Mouse (Mus musculus) forebrain, embryonic 13.5 days (tissue): ENCODE data around the gene Olfr544. TPM values are rescaled to one million over a fixed set of nuclear protein-coding genes. Genes with fewer than 3 reads are reported as not detected.
"Not testable (repeated sequence)": the region's sequence is repeated elsewhere in the genome, so short reads cannot be mapped to it uniquely, and the experiment has no call there.

ENCODE experiments used
- ATAC-seq: fragments of 200-750 bp; cut with Nextera tagmentation; 2 replicates; pipeline ENCODE4 v1.8.0; 2017
- H3K27ac ChIP-seq: fragments of 300-500 bp; sonication (generic); 2 replicates; pipeline ENCODE4 v1.5.1; 2015; ENCODE audit warnings: inconsistent platforms, mild to moderate bottlenecking, moderate library complexity
- H3K27me3 ChIP-seq: fragments of 300-500 bp; sonication (generic); 2 replicates; pipeline ENCODE4 v1.6.1; 2015; ENCODE audit warnings: mild to moderate bottlenecking, inconsistent platforms
- H3K36me3 ChIP-seq: fragments of 300-500 bp; sonication (generic); 2 replicates; pipeline ENCODE4 v1.6.1; 2015; ENCODE audit warnings: mild to moderate bottlenecking, inconsistent platforms; ENCODE audit not compliant: poor library complexity, severe bottlenecking
- H3K4me1 ChIP-seq: fragments of 300-500 bp; sonication (generic); 2 replicates; pipeline ENCODE4 v1.6.1; 2015; ENCODE audit warnings: inconsistent platforms
- H3K4me2 ChIP-seq: fragments of 300-500 bp; sonication (generic); 2 replicates; pipeline ENCODE4 v1.6.1; 2015; ENCODE audit warnings: inconsistent platforms, mild to moderate bottlenecking, moderate library complexity
- H3K4me3 ChIP-seq: fragments of 300-500 bp; sonication (generic); 2 replicates; pipeline ENCODE4 v1.5.1; 2015; ENCODE audit warnings: mild to moderate bottlenecking, inconsistent platforms
- H3K9ac ChIP-seq: fragments of 300-500 bp; sonication (generic); 2 replicates; pipeline ENCODE4 v1.6.1; 2015; ENCODE audit warnings: mild to moderate bottlenecking, inconsistent platforms
- H3K9me3 ChIP-seq: fragments of 300-500 bp; sonication (generic); replicated peaks from 2 replicates; pipeline ENCODE4 v1.6.1; 2016; ENCODE audit warnings: inconsistent platforms
- WGBS: fragments of 180-500 bp; shearing (Covaris S2); methylation state at CpG from one replicate; pipeline ENCODE4 v1.1.7; 2015; 5-methylcytosine and 5-hydroxymethylcytosine counted together
- polyA plus RNA-seq: library from polyadenylated mRNA; unstranded; fragments of >200 nt; fragmentation: Nextera tagmentation; extraction: Ambion mirVana; gene quantifications from 2 replicates; pipeline ENCODE4 v1.2.1, GENCODE M21; 2015

Gene Olfr544
- polyA plus RNA-seq, 1 experiment from 2014 or later: 0.30 TPM

- Histone ChIP-seq H3K36me3 (no peaks in the 10 kb centered on the region), H3K9ac (no peak overlapping the region), H3K27me3 (no peaks in the 10 kb centered on the region), H3K4me1 (no peaks in the 10 kb centered on the region), H3K4me2 (no peak overlapping the region), H3K27ac (no peak overlapping the region), H3K4me3 (no peak overlapping the region), H3K9me3 (no peaks in the 10 kb centered on the region)
- no peak for ATAC-seq
- WGBS: 87% methylated on average over 5 of the region's 5 CpGs
These were observed 13.9 kb upstream of the Olfr544 start for GRCm38 (mm10) chr7:102501986-102502385.

- WGBS: 71% methylated on average over 3 of the region's 3 CpGs
These were observed 11.4 kb upstream of the Olfr544 start, which contains the start of gene Olfr545 for GRCm38 (mm10) chr7:102499473-102499872. Gene Olfr545 (minus strand): TSS chr7:102499573.

GRCm38 (mm10) chr7:102494416-102494815 is 6.3 kb upstream of the Olfr544 start:
- H3K4me2 ChIP-seq, ATAC-seq, H3K27me3 ChIP-seq, H3K9ac ChIP-seq, H3K4me1 ChIP-seq, H3K36me3 ChIP-seq, H3K4me3 ChIP-seq, H3K27ac ChIP-seq, H3K9me3 ChIP-seq: not testable (repeated sequence)
- 60% methylated on average over 6 of the region's 7 CpGs for WGBS

More at GRCm38 (mm10) chr7:102499473-102499872, 11.4 kb upstream of the Olfr544 start, which contains the start of gene Olfr545:
- H3K27me3 ChIP-seq: no peaks in the 10 kb centered on the region
- H3K27ac ChIP-seq: no peak within 1 kb of the TSS
- H3K4me1 ChIP-seq: no peaks in the 10 kb centered on the region
- H3K9me3 ChIP-seq: no peaks in the 10 kb centered on the region
- no peak for ATAC-seq
- no peak within 1 kb of the TSS for H3K9ac ChIP-seq
- H3K36me3 ChIP-seq: no peaks in the 10 kb centered on the region
- no peak within 1 kb of the TSS for H3K4me3 ChIP-seq
- H3K4me2 ChIP-seq: no peak within 1 kb of the TSS

GRCm38 (mm10) chr7:102486105-102486504 is 2.0 kb downstream of the Olfr544 start:
- no peak overlapping the region for H3K4me2 ChIP-seq
- 77% methylated on average over 1 of the region's 1 CpGs for WGBS

GRCm38 (mm10) chr7:102484766-102485165 is 3.3 kb downstream of the Olfr544 start:
- WGBS: 80% methylated on average over 7 of the region's 8 CpGs

More at GRCm38 (mm10) chr7:102486105-102486504, 2.0 kb downstream of the Olfr544 start:
- Histone ChIP-seq H3K27me3 (no peaks in the 10 kb centered on the region), H3K4me3 (no peak overlapping the region), H3K9ac (no peak overlapping the region), H3K27ac (no peak overlapping the region), H3K4me1 (no peaks in the 10 kb centered on the region), H3K36me3 (0 out of 2 replicates have a peak, but pooled peaks cover 5% of the 10 kb centered on the region), H3K9me3 (no peaks in the 10 kb centered on the region)
- ATAC-seq: no peak

GRCm38 (mm10) chr7:102483665-102484064 is 4.4 kb downstream of the Olfr544 start:
- no peak overlapping the region for H3K27ac ChIP-seq
- no peaks in the 10 kb centered on the region for H3K27me3 ChIP-seq
- no peak overlapping the region for H3K9ac ChIP-seq
- no peak overlapping the region for H3K4me2 ChIP-seq
- no peak for ATAC-seq
- H3K9me3 ChIP-seq: no peaks in the 10 kb centered on the region
- no peaks in the 10 kb centered on the region for H3K4me1 ChIP-seq
- H3K4me3 ChIP-seq: no peak overlapping the region
- whole genome bisulfite sequencing: 94% methylated on average over 2 of the region's 2 CpGs
- 0 out of 2 replicates have a peak, but pooled peaks cover 5% of the 10 kb centered on the region for H3K36me3 ChIP-seq

More at GRCm38 (mm10) chr7:102484766-102485165, 3.3 kb downstream of the Olfr544 start:
- not testable (repeated sequence) for H3K9me3 ChIP-seq, H3K4me2 ChIP-seq, ATAC-seq, H3K9ac ChIP-seq, H3K4me3 ChIP-seq, H3K4me1 ChIP-seq, H3K27ac ChIP-seq, H3K36me3 ChIP-seq, H3K27me3 ChIP-seq

- H3K4me2 ChIP-seq: no peak within 1 kb of the TSS
- 0 out of 2 replicates have a peak, but pooled peaks cover 5% of the 10 kb centered on the region for H3K36me3 ChIP-seq
- ATAC-seq: no peak
- H3K9ac ChIP-seq: no peak within 1 kb of the TSS
- H3K4me3 ChIP-seq: no peak within 1 kb of the TSS
- no peaks in the 10 kb centered on the region for H3K9me3 ChIP-seq
- H3K27ac ChIP-seq: no peak within 1 kb of the TSS
- WGBS: 94% methylated on average over 4 of the region's 4 CpGs
- H3K4me1 ChIP-seq: no peaks in the 10 kb centered on the region
- no peaks in the 10 kb centered on the region for H3K27me3 ChIP-seq
These were observed 6.5 kb downstream of the Olfr544 start, which contains the start of gene Olfr543 for GRCm38 (mm10) chr7:102481579-102481978. Gene Olfr543 (minus strand): TSS chr7:102481679.

GRCm38 (mm10) chr7:102480821-102481220 is 7.3 kb downstream of the Olfr544 start:
- Histone ChIP-seq H3K4me2 (no peak overlapping the region), H3K27me3 (no peaks in the 10 kb centered on the region), H3K27ac (no peak overlapping the region), H3K4me1 (no peaks in the 10 kb centered on the region), H3K9me3 (no peaks in the 10 kb centered on the region), H3K36me3 (0 out of 2 replicates have a peak, but pooled peaks cover 5% of the 10 kb centered on the region), H3K9ac (no peak overlapping the region), H3K4me3 (no peak overlapping the region)
- WGBS: 94% methylated on average over 4 of the region's 4 CpGs
- no peak for ATAC-seq

- Histone ChIP-seq H3K4me1 (no peaks in the 10 kb centered on the region), H3K4me2 (no peak overlapping the region), H3K9me3 (no peaks in the 10 kb centered on the region), H3K9ac (no peak overlapping the region), H3K27ac (no peak overlapping the region), H3K4me3 (no peak overlapping the region), H3K27me3 (no peaks in the 10 kb centered on the region), H3K36me3 (0 out of 2 replicates have a peak, but pooled peaks cover 5% of the 10 kb centered on the region)
- ATAC-seq: no peak
- 81% methylated on average over 5 of the region's 5 CpGs for WGBS
These were observed 8.6 kb downstream of the Olfr544 start for GRCm38 (mm10) chr7:102479368-102480078.

GRCm38 (mm10) chr7:102478926-102479325 is 9.2 kb downstream of the Olfr544 start:
- WGBS: 90% methylated on average over 3 of the region's 3 CpGs
- H3K4me1 ChIP-seq: no peaks in the 10 kb centered on the region

GRCm38 (mm10) chr7:102478425-102478824 is 9.7 kb downstream of the Olfr544 start:
- H3K27me3 ChIP-seq: no peaks in the 10 kb centered on the region
- H3K36me3 ChIP-seq: 0 out of 2 replicates have a peak, but pooled peaks cover 5% of the 10 kb centered on the region
- no peak overlapping the region for H3K4me2 ChIP-seq
- no peak overlapping the region for H3K4me3 ChIP-seq
- WGBS: 87% methylated on average over 4 of the region's 4 CpGs
- no peak overlapping the region for H3K9ac ChIP-seq
- H3K4me1 ChIP-seq: no peaks in the 10 kb centered on the region
- no peaks in the 10 kb centered on the region for H3K9me3 ChIP-seq
- H3K27ac ChIP-seq: no peak overlapping the region
- ATAC-seq: no peak

More at GRCm38 (mm10) chr7:102478926-102479325, 9.2 kb downstream of the Olfr544 start:
- H3K36me3 ChIP-seq: 0 out of 2 replicates have a peak, but pooled peaks cover 5% of the 10 kb centered on the region
- H3K9ac ChIP-seq: no peak overlapping the region
- H3K9me3 ChIP-seq: no peaks in the 10 kb centered on the region
- no peak overlapping the region for H3K4me3 ChIP-seq
- no peak for ATAC-seq
- no peaks in the 10 kb centered on the region for H3K27me3 ChIP-seq
- no peak overlapping the region for H3K27ac ChIP-seq
- H3K4me2 ChIP-seq: no peak overlapping the region

- ATAC-seq: no peak
- Histone ChIP-seq H3K27me3 (no peaks in the 10 kb centered on the region), H3K27ac (no peak overlapping the region), H3K4me2 (no peak overlapping the region), H3K36me3 (no peaks in the 10 kb centered on the region), H3K4me3 (no peak overlapping the region), H3K9me3 (no peaks in the 10 kb centered on the region), H3K4me1 (no peaks in the 10 kb centered on the region), H3K9ac (no peak overlapping the region)
- 73% methylated on average over 11 of the region's 11 CpGs for WGBS
These were observed 10.7 kb downstream of the Olfr544 start for GRCm38 (mm10) chr7:102477377-102477776.
